Mouse (Mus musculus) heart, postnatal 25 days (tissue): ENCODE data around the gene Il1r1. TPM values are rescaled to one million over a fixed set of nuclear protein-coding genes. Genes with fewer than 3 reads are reported as not detected.
A peak's percentile ranks its signal among the peaks of the same experiment; 100 is the strongest.

Experiments
- DNase-seq: peaks from one replicate; pipeline ENCODE4 v3.0.0; 2022; ENCODE audit warnings: low spot score
- intact Hi-C: fragments of 180-260 bp; cut with DNase I; formaldehyde crosslinking; loops from one replicate; pipeline ENCODE4 v1.15.1; 2025
- total RNA-seq, 2 experiments: library from RNA; stranded (reverse); gene quantifications; 2 replicates each; pipeline ENCODE4 v1.2.3; 2021

Gene Il1r1
- total RNA-seq, 2 experiments from 2014 or later: 6.0 to 6.1 TPM

- DNase-seq: peak; percentile 77
- intact Hi-C loops: loop anchor here (5.0 kb wide), 1 partner anchor 61 kb away; no protein-coding TSS in a partner anchor
These were observed 41.8 kb downstream of the Il1r1 start for GRCm38 (mm10) chr1:40266431-40267260.

- no peak for DNase-seq
- intact Hi-C loops: loop anchor here (5.0 kb wide), 1 partner anchor 59 kb away; no protein-coding TSS in a partner anchor
These were observed 43.0 kb downstream of the Il1r1 start for GRCm38 (mm10) chr1:40267846-40268245.

DNA sequence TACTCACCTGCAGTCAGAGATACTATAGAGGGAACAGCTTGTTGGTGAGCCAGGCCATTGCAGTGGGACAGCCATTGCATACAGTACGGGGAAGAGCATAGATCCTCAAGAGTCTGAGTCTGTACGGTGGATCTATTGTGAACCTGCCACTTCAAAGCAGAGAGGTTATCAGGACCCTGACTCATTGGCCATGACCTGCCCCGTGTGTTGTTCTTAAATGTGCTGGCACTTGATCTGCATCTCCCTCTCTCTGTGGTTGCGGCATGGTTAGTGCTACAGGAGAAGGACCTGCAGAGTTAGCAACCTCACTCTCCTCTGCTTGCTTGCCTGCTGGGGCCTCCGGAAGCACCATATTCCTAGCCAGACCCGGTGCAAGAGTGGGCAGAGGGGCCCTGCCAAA is 43.7 kb downstream of the Il1r1 start:
- intact Hi-C loops: loop anchor here (5.0 kb wide), 1 partner anchor 59 kb away; no protein-coding TSS in a partner anchor
- DNase-seq: no peak

GRCm38 (mm10) chr1:40270415-40270814 is 45.5 kb downstream of the Il1r1 start:
- intact Hi-C loops: loop anchor here (2.0 kb wide), 1 partner anchor 48 kb away; no protein-coding TSS in a partner anchor

DNA sequence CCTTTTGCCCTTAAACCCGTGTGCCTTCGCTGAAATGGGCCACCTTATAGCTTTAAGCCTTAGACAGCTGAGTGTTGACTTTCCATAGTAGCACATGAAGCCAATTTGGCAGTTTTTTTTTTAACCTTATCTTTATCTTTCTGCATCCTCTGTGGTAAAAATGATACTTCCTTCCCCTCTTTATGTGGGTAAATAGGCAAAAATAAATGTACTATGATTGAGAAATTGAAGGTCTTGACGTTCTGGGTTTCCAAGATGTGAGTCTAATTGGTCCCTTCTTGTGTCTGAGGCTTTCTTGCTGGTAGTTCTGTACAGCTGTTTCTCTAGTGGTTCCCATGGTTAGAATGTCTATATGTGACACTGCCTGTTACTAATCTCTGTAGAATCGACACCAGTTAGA is 46.2 kb downstream of the Il1r1 start:
- intact Hi-C loops: loop anchor here (2.0 kb wide), 1 partner anchor 48 kb away; no protein-coding TSS in a partner anchor

More at GRCm38 (mm10) chr1:40270415-40270814, 45.5 kb downstream of the Il1r1 start:
- DNase-seq: no peak

DNA sequence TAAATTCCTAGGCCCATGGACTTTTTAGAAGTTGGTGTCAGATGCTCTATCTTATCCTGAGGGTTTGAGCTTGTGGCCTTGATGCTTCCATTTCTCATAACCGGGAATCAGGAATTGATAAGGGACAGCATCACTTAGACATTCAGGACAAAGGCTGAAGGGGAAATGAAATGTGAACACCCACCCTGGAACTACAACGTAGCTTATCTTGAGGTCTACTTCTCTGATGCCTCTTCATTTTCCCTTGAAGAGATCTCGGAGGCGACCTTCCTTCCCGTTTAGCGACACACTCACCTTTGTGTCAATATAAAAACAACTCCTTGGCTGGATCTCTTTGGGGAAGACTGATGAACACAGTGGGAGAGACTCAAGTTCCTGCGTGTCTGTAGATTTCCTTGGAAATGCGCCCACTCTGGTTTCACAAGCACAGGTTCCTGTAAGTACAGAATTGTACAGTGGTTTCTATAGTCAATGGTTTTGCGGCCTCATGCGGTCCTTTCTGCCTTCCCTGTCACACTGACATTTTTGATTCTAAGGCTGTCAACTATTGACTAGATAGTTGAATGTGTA is 46.7 kb downstream of the Il1r1 start:
- no peak for DNase-seq
- intact Hi-C loops: loop anchor here (2.0 kb wide), 1 partner anchor 49 kb away; no protein-coding TSS in a partner anchor

More for the DNA sequence above, 46.2 kb downstream of the Il1r1 start:
- no peak for DNase-seq

GRCm38 (mm10) chr1:40272204-40272603 is 47.3 kb downstream of the Il1r1 start:
- intact Hi-C loops: no loop called here
- no peak for DNase-seq

DNA sequence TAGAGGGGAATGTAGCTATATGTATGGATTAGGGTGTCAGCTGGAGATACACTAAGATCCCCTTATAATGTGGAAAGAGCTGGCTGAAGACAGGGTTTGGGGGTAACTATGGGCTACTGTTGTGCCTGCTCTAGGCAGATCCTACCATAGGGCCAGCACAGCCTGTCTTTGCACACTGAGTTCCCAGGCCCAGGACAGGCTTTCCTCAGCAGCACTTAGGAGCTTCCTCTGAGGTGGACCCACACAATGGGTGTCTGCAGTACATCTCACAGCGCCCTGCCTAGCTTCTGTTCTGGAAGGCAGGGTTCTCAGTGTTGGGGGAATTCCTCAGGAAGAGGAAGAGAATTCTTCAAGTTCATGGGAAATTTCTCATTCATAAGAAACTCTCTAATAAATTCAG is 48.6 kb downstream of the Il1r1 start:
- intact Hi-C loops: no loop called here
- no peak for DNase-seq

- no peak for DNase-seq
These were observed 50.6 kb downstream of the Il1r1 start for GRCm38 (mm10) chr1:40275285-40276013.

DNA sequence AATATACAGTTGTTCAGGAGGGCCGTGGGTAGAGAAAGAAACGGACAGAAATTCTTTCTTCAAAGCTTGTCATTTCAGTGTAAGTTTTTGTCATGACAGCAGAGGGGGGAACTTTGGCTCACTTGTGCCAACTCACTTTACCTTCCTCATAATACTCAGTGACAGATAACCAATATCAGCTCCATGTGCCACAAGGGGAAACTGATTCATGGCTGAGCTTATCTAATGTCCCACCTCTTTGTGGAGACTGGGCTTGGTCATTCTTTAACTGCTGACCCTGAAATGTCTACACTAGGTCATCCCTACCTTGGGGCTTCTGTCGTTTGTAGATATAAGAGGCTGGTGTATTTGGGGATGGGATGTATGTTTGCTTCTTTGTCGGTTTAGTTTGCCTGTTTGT is 53.1 kb downstream of the Il1r1 start:
- DNase-seq: no peak
- intact Hi-C loops: loop anchor here (2.0 to 5.0 kb wide), 2 partner anchors 13 to 39 kb away; no protein-coding TSS in a partner anchor

More at GRCm38 (mm10) chr1:40275285-40276013, 50.6 kb downstream of the Il1r1 start:
- intact Hi-C loops: loop anchor here (2.0 to 5.0 kb wide), 2 partner anchors 15 to 42 kb away; no protein-coding TSS in a partner anchor

- DNase-seq: no peak
- intact Hi-C loops: loop anchor here (5.0 kb wide), 1 partner anchor 39 kb away; no protein-coding TSS in a partner anchor
These were observed 53.8 kb downstream of the Il1r1 start for GRCm38 (mm10) chr1:40278720-40279119.

DNA sequence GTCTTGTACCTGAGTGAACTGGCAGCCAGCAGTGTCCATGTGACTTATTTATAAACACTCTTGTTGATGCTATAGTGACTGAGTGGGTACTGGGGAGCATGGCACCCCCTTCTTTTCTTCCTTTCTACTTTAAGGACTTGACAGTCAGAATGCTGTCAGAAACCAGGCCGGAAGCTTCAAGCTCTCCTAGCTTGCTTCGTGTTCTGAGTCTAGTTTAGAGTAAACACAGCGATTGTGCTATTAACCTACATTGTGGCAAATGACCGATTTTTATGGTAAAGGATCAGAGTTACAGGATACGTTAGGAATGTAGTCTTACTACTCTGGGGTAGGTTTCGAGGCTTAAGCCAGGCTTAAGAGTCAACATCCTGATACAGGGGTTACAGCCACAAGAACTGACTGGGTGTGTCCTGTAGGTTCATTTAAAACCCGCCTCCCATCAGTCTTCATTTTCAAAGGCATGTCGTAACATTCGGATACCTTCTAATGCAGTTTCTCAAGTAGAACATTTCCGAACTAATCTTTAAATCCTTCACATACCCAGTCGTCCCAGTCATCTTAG is 54.4 kb downstream of the Il1r1 start:
- no peak for DNase-seq
- intact Hi-C loops: loop anchor here (5.0 kb wide), 1 partner anchor 38 kb away; no protein-coding TSS in a partner anchor

DNA sequence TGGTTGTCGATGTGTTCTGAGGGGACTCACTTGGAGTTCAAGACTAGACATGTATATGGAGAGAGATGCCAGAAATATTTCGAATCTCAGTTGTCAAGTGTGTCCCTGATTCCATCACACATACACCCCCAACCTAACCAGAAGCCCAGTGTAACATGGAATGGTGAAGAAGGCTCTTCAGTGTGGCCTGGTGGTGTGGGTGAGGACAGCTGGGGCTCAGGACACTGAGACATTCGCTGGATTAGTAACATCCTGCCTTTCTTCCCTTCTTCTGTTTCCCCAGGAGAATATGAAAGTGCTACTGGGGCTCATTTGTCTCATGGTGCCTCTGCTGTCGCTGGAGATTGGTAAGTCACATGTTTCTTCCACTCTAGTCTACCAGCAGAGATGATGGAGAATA is 57.1 kb downstream of the Il1r1 start:
- DNase-seq: no peak
- intact Hi-C loops: no loop called here

DNA sequence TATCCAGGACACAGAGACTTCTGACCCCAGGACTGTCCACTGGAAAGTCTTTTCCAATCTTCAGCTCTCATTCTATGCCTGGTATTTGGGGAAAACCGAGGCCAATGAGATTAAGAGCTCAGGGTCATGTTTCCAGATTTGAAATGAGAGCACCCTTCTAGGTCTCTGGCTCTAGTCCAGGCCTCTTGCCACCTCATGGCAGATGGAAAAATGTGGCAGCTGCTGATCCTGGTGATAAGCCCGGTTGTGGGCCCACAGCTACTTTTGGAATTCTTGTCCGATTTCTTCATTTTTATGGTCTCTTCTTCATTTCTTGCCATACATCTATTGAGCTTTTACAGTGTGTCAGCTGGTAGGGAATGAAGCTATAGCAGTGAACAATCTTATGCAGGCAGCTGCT is 57.5 kb downstream of the Il1r1 start:
- intact Hi-C loops: no loop called here
- no peak for DNase-seq

GRCm38 (mm10) chr1:40283995-40284394 is 59.1 kb downstream of the Il1r1 start:
- DNase-seq: no peak
- intact Hi-C loops: no loop called here

DNA sequence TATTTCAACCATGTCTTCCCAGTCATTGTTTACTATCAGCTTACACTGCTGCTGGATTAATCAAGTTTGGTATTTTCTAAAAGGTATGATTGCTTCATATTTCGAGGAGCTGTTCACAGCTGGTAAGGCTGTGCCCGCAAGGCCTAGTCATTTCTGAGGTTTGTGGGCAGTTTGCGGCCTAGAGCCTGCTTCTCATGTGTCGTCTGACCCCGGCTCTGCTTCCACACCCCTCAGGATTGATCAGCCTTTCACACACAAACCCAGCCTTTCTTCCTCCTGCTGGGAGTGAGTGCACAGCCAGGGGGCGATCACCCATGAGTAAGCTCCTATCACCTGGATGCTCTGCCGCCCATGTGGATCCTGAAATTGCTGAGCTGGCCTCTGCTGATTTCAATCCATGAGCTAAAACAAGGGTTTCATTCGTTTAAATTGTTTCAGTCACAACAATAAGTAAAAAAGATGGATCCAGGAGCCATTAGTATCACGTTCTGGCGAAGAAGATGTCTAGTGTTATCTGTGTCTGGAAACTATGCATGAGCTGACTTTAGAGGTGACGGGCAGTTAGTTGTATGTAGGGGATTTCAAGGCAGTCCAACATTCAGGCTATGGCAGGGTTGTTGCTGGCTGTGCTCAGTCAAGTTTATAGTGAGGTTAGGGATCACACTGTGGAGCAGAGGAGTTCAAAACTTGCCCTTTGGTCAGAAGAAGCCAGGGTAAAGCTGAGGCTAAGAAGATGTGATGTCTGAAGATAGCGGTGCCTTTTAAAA is 65.8 kb downstream of the Il1r1 start:
- intact Hi-C loops: loop anchor here (2.0 to 5.0 kb wide), 2 partner anchors 14 to 87 kb away; no protein-coding TSS in a partner anchor
- DNase-seq: no peak

- DNase-seq: no peak
- intact Hi-C loops: loop anchor here (2.0 to 5.0 kb wide), 2 partner anchors 85 to 175 kb away; no protein-coding TSS in a partner anchor
These were observed 67.4 kb downstream of the Il1r1 start for GRCm38 (mm10) chr1:40292231-40292630.

DNA sequence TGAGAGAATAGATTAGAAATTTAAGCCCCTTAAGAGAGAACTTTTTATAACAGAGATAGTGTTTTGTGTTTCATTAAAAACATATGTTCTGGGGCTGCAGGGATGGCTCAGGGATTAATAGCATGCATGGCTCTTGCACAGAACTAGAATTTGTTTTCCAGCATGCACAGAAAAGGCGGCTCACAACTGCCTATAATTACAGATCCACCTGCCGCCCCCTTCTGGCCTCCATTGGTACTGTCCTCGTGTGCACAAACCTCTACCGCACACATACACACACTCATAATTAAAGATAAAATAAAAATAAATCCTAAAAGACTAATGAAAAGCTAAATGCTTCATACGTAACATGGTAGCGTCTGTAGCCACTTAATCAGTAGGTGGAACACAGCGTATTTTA is 69.0 kb downstream of the Il1r1 start:
- intact Hi-C loops: loop anchor here (2.0 to 5.0 kb wide), 2 partner anchors 83 to 177 kb away; no protein-coding TSS in a partner anchor
- DNase-seq: no peak

- intact Hi-C loops: loop anchor here (5.0 kb wide), 1 partner anchor 82 kb away; no protein-coding TSS in a partner anchor
- DNase-seq: no peak
These were observed 69.9 kb downstream of the Il1r1 start for GRCm38 (mm10) chr1:40294824-40295223.
